Mouse (Mus musculus): ENCODE results near the gene Krt10. TPM values are rescaled to one million over a fixed set of nuclear protein-coding genes. Genes with fewer than 3 reads are reported as not detected.

Gene Krt10
- polyA plus RNA-seq, 1 experiment = 1.8 TPM

GRCm38 (mm10) chr11:99374803-99375202 is 14.4 kb downstream of the Krt10 start, which contains the start of gene Krt28:
TSS of gene Krt28 (minus strand) at chr11:99374903.
- H3K27ac ChIP-seq (ENCODE audit: control insufficient read depth, insufficient read depth, low read depth, low read length) = no peak within 1 kb of the TSS
- peaks cover 15% of the 10 kb centered on the region for H3K4me1 ChIP-seq (ENCODE audit: control insufficient read depth, insufficient read depth, low read length)
- peak within 1 kb of the TSS; percentile 1; the same call in 1 of the 2 replicates for H3K4me3 ChIP-seq (ENCODE audit: control insufficient read depth, low read depth, low read length)
- H3K27me3 ChIP-seq (ENCODE audit: control insufficient read depth, insufficient read depth, low read length) = no peaks in the 10 kb centered on the region
- no peaks in the 10 kb centered on the region for H3K36me3 ChIP-seq (ENCODE audit: control insufficient read depth, insufficient read depth, low read length)
- no peak for TF ChIP-seq POLR2A (IDR thresholded peaks at IDR 0.05; ENCODE audit: control insufficient read depth, low read depth, low read length)
- TF ChIP-seq CTCF (IDR thresholded peaks at IDR 0.05; ENCODE audit: control insufficient read depth, insufficient read depth, insufficient replicate concordance, low read depth, low read length) = no peak

- Histone ChIP-seq H3K36me3 (ENCODE audit: control insufficient read depth, insufficient read depth, low read length) (no peaks in the 10 kb centered on the region), H3K27me3 (ENCODE audit: control insufficient read depth, insufficient read depth, low read length) (no peaks in the 10 kb centered on the region), H3K4me3 (ENCODE audit: control insufficient read depth, low read depth, low read length) (peak overlapping the region; percentile 5), H3K4me1 (ENCODE audit: control insufficient read depth, insufficient read depth, low read length) (peaks cover 16% of the 10 kb centered on the region), H3K27ac (ENCODE audit: control insufficient read depth, insufficient read depth, low read depth, low read length) (0 out of 2 replicates have a peak overlapping the region, but pooled peaks have one; percentile 42)
- TF ChIP-seq CTCF (IDR thresholded peaks at IDR 0.05; ENCODE audit: control insufficient read depth, insufficient read depth, insufficient replicate concordance, low read depth, low read length) (no peak), POLR2A (IDR thresholded peaks at IDR 0.05; ENCODE audit: control insufficient read depth, low read depth, low read length) (no peak)
Observed at GRCm38 (mm10) chr11:99369853-99370451, 19.2 kb downstream of the Krt10 start.

GRCm38 (mm10) chr11:99369229-99369628 is 19.9 kb downstream of the Krt10 start:
- no peaks in the 10 kb centered on the region for H3K27me3 ChIP-seq (ENCODE audit: control insufficient read depth, insufficient read depth, low read length)
- H3K4me3 ChIP-seq (ENCODE audit: control insufficient read depth, low read depth, low read length) = no peak overlapping the region
- TF ChIP-seq POLR2A (IDR thresholded peaks at IDR 0.05; ENCODE audit: control insufficient read depth, low read depth, low read length) (no peak), CTCF (IDR thresholded peaks at IDR 0.05; ENCODE audit: control insufficient read depth, insufficient read depth, insufficient replicate concordance, low read depth, low read length) (peak; percentile 8; the same call in 1 of the 2 replicates)
- H3K27ac ChIP-seq (ENCODE audit: control insufficient read depth, insufficient read depth, low read depth, low read length) = no peak overlapping the region
- peaks cover 12% of the 10 kb centered on the region for H3K4me1 ChIP-seq (ENCODE audit: control insufficient read depth, insufficient read depth, low read length)
- H3K36me3 ChIP-seq (ENCODE audit: control insufficient read depth, insufficient read depth, low read length) = no peaks in the 10 kb centered on the region

GRCm38 (mm10) chr11:99366791-99367190 is 22.4 kb downstream of the Krt10 start:
- H3K27me3 ChIP-seq (ENCODE audit: control insufficient read depth, insufficient read depth, low read length) = no peaks in the 10 kb centered on the region
- H3K4me3 ChIP-seq (ENCODE audit: control insufficient read depth, low read depth, low read length) = no peak overlapping the region
- no peak for TF ChIP-seq POLR2A (IDR thresholded peaks at IDR 0.05; ENCODE audit: control insufficient read depth, low read depth, low read length)
- no peak for TF ChIP-seq CTCF (IDR thresholded peaks at IDR 0.05; ENCODE audit: control insufficient read depth, insufficient read depth, insufficient replicate concordance, low read depth, low read length)
- H3K27ac ChIP-seq (ENCODE audit: control insufficient read depth, insufficient read depth, low read depth, low read length) = no peak overlapping the region
- H3K4me1 ChIP-seq (ENCODE audit: control insufficient read depth, insufficient read depth, low read length) = peaks cover 14% of the 10 kb centered on the region
- H3K36me3 ChIP-seq (ENCODE audit: control insufficient read depth, insufficient read depth, low read length) = no peaks in the 10 kb centered on the region

GRCm38 (mm10) chr11:99364412-99364811 is 24.8 kb downstream of the Krt10 start:
- H3K4me3 ChIP-seq (ENCODE audit: control insufficient read depth, low read depth, low read length) = no peak overlapping the region
- H3K36me3 ChIP-seq (ENCODE audit: control insufficient read depth, insufficient read depth, low read length) = no peaks in the 10 kb centered on the region
- H3K27ac ChIP-seq (ENCODE audit: control insufficient read depth, insufficient read depth, low read depth, low read length) = no peak overlapping the region
- H3K4me1 ChIP-seq (ENCODE audit: control insufficient read depth, insufficient read depth, low read length) = peaks cover 3% of the 10 kb centered on the region; the same call in 1 of the 2 replicates
- no peaks in the 10 kb centered on the region for H3K27me3 ChIP-seq (ENCODE audit: control insufficient read depth, insufficient read depth, low read length)
- no peak for TF ChIP-seq POLR2A (IDR thresholded peaks at IDR 0.05; ENCODE audit: control insufficient read depth, low read depth, low read length)
- TF ChIP-seq CTCF (IDR thresholded peaks at IDR 0.05; ENCODE audit: control insufficient read depth, insufficient read depth, insufficient replicate concordance, low read depth, low read length) = peak; percentile 39; the same call in 1 of the 2 replicates

- Histone ChIP-seq H3K4me1 (ENCODE audit: control insufficient read depth, insufficient read depth, low read length) (peaks cover 3% of the 10 kb centered on the region; the same call in 1 of the 2 replicates), H3K4me3 (ENCODE audit: control insufficient read depth, low read depth, low read length) (no peak overlapping the region), H3K27me3 (ENCODE audit: control insufficient read depth, insufficient read depth, low read length) (no peaks in the 10 kb centered on the region), H3K36me3 (ENCODE audit: control insufficient read depth, insufficient read depth, low read length) (no peaks in the 10 kb centered on the region), H3K27ac (ENCODE audit: control insufficient read depth, insufficient read depth, low read depth, low read length) (no peak overlapping the region)
- TF ChIP-seq POLR2A (IDR thresholded peaks at IDR 0.05; ENCODE audit: control insufficient read depth, low read depth, low read length) (no peak), CTCF (IDR thresholded peaks at IDR 0.05; ENCODE audit: control insufficient read depth, insufficient read depth, insufficient replicate concordance, low read depth, low read length) (no peak)
Observed at GRCm38 (mm10) chr11:99361423-99361822, 27.7 kb downstream of the Krt10 start.

- H3K4me3 ChIP-seq (ENCODE audit: control insufficient read depth, low read depth, low read length) = peak within 1 kb of the TSS; percentile 26
- no peak within 1 kb of the TSS for H3K27ac ChIP-seq (ENCODE audit: control insufficient read depth, insufficient read depth, low read depth, low read length)
- H3K27me3 ChIP-seq (ENCODE audit: control insufficient read depth, insufficient read depth, low read length) = no peaks in the 10 kb centered on the region
- no peaks in the 10 kb centered on the region for H3K36me3 ChIP-seq (ENCODE audit: control insufficient read depth, insufficient read depth, low read length)
- peaks cover 2% of the 10 kb centered on the region for H3K4me1 ChIP-seq (ENCODE audit: control insufficient read depth, insufficient read depth, low read length)
- TF ChIP-seq POLR2A (IDR thresholded peaks at IDR 0.05; ENCODE audit: control insufficient read depth, low read depth, low read length) = no peak
- no peak for TF ChIP-seq CTCF (IDR thresholded peaks at IDR 0.05; ENCODE audit: control insufficient read depth, insufficient read depth, insufficient replicate concordance, low read depth, low read length)
Observed at GRCm38 (mm10) chr11:99351004-99351403, 38.2 kb downstream of the Krt10 start, which contains the start of gene Krt27. TSS of gene Krt27 (minus strand) at chr11:99351104.
